Mouse (Mus musculus): Measurements from ENCODE around the gene Mael.

Mael gene

DNA sequence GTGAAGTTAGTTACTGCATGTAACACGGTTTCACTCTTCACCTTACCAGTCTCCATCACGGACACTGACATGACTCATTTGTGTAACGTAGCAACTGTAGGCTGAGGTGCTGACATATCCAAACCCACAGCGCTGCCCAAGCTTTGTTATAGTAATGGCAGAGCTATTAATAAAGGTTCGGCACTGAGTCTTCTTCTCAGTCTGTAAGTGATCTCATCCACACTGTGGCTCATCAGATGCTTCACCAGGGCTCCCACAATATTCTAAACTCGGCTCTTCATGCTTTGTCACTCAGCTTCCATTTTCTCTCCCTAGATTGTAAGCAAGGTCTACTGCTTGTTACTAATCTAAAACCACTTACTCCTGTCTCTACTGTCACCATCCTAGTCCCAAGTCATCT lies 29.2 kb downstream of the Mael start:
- DNase-seq (ENCODE audit: low read depth, low spot score) = no peak

DNA sequence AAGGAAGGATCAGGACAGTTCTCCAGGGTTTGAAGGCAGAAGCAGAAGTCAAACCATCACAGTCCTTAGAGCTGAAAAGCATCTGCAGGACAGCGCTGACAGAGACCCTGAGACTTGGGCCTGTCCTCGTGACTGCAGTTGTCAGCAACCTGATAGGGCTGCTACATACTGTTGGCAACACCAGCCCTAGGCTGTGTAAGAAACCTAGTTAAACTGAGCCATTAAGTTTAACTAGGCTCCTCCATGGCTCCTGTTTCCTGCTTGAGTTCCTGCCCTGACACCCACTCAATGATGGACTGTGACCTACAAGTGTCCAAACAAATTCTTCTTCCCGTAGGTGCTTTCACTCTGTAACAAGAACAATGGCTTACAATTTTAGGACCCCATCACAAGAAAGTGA lies 33.4 kb downstream of the Mael start:
- no peak for DNase-seq (ENCODE audit: low read depth, low spot score)

GRCm38 (mm10) chr1:166204171-166204570 lies 34.4 kb downstream of the Mael start:
- no peak for DNase-seq (ENCODE audit: low read depth, low spot score)

DNA sequence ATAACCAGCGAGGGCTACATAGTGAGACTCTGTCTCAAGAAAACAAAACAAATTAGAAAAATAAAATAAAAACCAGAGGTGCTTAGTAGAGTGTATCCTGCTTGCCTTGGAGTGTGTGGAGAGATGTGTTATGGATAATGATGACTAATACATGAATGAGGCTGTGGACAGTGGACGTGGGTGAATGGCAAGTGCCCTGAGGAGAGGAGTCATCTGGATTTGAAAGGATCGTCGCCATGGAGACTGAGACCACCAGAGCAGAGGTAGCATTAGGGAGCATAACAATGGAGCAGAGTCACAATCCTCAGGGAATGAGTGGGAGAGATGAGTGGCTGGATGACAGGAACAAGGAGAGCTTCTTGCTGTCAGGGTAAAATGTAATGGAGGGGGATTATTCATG lies 48.7 kb downstream of the Mael start:
- peak; percentile 31 for DNase-seq (ENCODE audit: low read depth, low spot score)

GRCm38 (mm10) chr1:166185357-166185756 lies 53.2 kb downstream of the Mael start:
- DNase-seq (ENCODE audit: low read depth, low spot score) = no peak

- DNase-seq (ENCODE audit: low read depth, low spot score) = no peak
These were observed 53.9 kb downstream of the Mael start for GRCm38 (mm10) chr1:166184391-166185229.

GRCm38 (mm10) chr1:166182952-166183627 lies 55.5 kb downstream of the Mael start:
- no peak for DNase-seq (ENCODE audit: low read depth, low spot score)

- no peak for DNase-seq (ENCODE audit: low read depth, low spot score)
These were observed 57.0 kb downstream of the Mael start for GRCm38 (mm10) chr1:166181510-166181909.

DNA sequence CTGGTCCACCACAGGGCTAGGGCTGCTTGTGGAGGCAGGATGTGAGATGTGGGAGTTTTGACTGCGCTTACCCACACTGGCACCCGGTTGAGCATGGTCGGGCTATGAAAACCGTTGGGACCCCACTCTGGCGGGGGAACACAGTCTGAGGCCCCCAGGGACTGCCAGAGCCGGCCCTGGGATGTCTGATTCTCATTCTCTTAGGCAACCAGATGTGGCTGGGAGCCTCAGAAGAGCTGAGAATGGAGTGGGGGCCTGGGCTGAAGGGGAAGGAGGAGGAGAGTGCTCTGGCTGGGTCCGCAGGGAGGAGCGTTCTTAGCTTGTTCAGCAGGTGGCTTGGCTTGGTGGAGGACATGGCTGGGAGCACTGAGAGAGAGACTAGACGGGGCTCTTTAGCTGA lies 64.9 kb downstream of the Mael start:
- DNase-seq (ENCODE audit: low read depth, low spot score) = no peak

DNA sequence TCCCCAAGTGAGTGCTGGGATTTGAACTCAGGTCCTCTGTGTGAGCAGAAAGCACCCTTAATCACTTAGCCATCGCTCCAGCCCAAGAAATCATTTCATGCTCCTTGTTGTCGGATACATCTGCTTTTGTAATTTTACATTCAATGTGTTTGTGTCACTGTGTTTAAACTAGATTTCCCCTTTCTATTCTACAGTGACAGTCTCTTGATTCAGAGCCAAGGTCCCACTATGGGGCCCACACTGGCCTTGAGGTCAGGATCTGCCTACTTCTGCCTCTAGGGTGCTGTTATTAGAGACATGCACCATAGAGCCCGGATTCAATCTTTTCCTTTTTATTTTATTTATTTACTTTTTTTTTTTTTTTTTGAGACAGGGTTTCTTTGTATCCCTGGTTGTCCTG lies 65.6 kb downstream of the Mael start:
- DNase-seq (ENCODE audit: low read depth, low spot score) = no peak

DNA sequence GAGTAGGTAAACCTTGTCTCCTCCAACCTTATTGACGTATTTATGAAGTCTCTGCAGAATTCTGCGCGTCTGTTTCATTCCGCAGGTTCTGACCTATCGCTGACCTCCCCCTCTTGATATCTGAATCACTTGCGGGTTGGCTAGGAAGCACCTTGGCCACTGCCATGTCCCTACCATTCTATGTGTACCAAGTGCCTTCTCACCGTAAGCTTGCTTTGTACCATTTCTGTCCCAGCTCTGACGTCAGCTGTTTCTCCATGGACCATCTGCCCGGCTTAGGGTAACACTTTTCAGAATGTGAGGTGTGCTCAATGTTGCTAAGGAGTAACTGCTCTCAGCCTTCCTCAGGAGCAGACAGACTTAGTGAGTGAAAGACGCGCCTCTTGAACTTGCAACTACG lies 67.7 kb downstream of the Mael start:
- no peak for DNase-seq (ENCODE audit: low read depth, low spot score)

- DNase-seq (ENCODE audit: low read depth, low spot score) = no peak
These were observed 68.8 kb downstream of the Mael start for GRCm38 (mm10) chr1:166169713-166170112.

DNA sequence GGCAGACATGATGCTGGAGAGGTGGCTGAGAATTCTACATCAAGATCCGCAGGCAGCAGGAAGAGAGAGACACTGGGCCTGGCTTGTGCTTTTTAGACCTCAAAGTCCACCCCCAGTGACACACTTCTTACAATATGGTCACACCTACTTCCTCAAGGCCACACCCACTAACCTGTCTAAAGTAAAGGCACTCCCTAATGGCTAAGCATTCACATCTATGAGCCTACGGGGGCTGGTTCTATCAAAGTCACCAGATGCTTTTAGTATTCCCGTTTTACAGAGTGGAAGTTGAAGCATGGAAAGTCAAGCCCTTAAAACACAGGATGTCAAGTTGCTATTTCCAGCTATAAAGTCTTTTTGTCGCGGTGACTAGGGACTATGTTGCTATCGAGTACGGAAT lies 70.5 kb downstream of the Mael start:
- DNase-seq (ENCODE audit: low read depth, low spot score) = no peak

DNA sequence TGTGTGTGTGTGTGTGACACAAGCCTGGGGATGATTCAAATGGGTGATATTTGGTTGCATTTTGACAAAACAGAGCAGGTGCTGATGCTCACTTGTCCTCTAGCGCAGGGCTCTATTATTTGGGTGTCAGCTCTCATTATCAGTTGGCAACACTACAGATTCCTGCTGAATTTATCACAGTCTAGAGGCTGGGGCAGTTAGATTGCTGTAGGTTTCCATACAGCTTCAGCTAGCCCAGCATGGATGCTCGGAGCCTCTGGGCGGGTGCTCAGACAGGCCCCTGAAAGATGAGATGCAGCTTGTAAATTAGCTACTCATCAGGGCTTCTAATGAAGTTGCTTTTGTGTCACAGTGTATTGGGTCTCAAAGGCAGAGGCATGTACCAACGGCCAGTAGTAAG lies 71.1 kb downstream of the Mael start:
- DNase-seq (ENCODE audit: low read depth, low spot score) = no peak

GRCm38 (mm10) chr1:166165159-166165558 lies 73.4 kb downstream of the Mael start:
- DNase-seq (ENCODE audit: low read depth, low spot score) = no peak

GRCm38 (mm10) chr1:166164580-166164979 lies 74.0 kb downstream of the Mael start:
- peak; percentile 67 for DNase-seq (ENCODE audit: low read depth, low spot score)

GRCm38 (mm10) chr1:166160569-166161445 lies 77.7 kb downstream of the Mael start:
- peak; percentile 85 for DNase-seq (ENCODE audit: low read depth, low spot score)

DNA sequence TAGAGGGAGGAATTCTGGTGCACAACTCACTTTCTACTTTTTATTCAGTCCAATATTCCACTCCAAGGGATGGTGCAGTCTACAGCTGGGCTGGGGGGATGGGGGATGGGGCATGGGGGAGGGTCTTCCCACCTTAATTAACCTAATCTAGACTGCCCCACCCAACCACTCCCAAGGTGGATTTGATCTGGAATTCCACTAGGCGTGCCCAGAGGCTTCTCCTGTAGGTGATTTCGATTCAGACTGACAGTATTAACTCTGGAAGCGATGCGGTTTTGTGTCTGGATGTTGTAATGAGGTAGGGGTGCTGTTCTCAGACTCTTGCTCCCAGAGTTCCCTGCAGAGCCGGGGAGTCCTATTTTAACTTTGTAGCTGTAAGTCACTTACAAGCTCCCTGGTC lies 78.4 kb downstream of the Mael start:
- peak; percentile 63 for DNase-seq (ENCODE audit: low read depth, low spot score)

DNA sequence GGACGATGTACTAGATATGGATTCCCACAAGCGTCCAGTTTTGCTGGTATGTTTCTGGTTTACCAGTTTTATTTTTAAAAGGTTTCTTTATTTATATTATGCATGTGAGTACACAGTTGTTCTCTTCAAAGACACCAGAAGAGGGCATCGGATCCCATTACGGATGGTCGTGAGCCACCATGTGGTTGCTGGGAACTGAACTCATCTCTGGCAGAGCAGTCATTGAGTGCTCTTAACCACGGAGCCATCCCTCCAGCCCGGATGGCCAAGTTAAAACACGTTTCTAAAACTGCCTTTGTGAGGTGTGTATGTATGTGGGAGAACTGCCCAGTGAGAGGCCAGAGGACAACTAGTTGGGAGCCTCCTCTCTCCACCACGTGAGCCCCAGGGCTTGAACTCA lies 79.9 kb downstream of the Mael start:
- DNase-seq (ENCODE audit: low read depth, low spot score) = peak; percentile 33

- DNase-seq (ENCODE audit: low read depth, low spot score) = peak; percentile 54
These were observed 80.8 kb downstream of the Mael start for GRCm38 (mm10) chr1:166157712-166158111.

- DNase-seq (ENCODE audit: low read depth, low spot score) = no peak
These were observed 83.4 kb downstream of the Mael start for GRCm38 (mm10) chr1:166155113-166155494.

All from R1 (cell line).